In the genomic region with DNA sequence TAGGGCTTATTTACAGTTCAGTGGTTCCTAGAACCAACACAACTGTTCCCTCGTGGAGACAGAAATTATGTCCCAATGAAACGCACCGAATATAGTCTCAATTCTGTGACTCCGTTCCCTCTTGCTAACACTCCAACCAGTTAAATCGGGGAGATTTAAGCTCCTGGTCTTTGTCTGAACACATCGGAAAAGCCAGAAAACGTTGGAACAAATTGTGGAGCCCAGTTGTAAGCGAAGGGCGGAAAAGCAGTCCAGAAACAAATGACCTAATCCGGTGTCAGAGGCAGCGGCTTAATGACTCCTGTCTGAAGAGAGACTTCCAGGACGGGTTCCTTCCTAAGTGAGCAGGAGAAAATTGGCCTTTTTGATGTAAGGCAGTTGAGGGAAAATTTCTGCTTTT, we compare ENCODE assay signal across 8 mouse cellular contexts.
A peak's percentile ranks its signal among the peaks of the same experiment; 100 is the strongest.
DNase-seq lines count a peak whose midpoint lies in the region; ATAC-seq lines count a peak whose summit lies in the region.

No protein-coding gene starts in this region.

- H3K36me3 ChIP-seq in forebrain, embryonic 14.5 days (ENCODE audit: control insufficient read depth, insufficient read depth, low read length), result no peaks in the 10 kb centered on the region
- no peaks in the 10 kb centered on the region for H3K36me3 ChIP-seq in midbrain, embryonic 10.5 days

- DNase-seq in embryo, embryonic 10.5 days (ENCODE audit: low spot score), result peak; percentile 68
- DNase-seq in forebrain, embryonic 14.5 days (ENCODE audit: low spot score), result peak; percentile 48
- peak; percentile 55 for DNase-seq in kidney, postnatal 14 days
- DNase-seq in midbrain, embryonic 10.5 days (ENCODE audit: low spot score), result peak; percentile 33
- no peak for DNase-seq in cerebellum, adult 18-20 months
- DNase-seq in spleen, adult 12 weeks (ENCODE audit: low spot score), result no peak
- no peak for DNase-seq in ovary, postnatal 10 days (ENCODE audit: low spot score)
- DNase-seq in left cerebral cortex, adult 9 months (ENCODE audit: low spot score in 2 of 2), result no peak

- no peaks in the 10 kb centered on the region for H3K4me1 ChIP-seq in forebrain, embryonic 14.5 days (ENCODE audit: control insufficient read depth, insufficient read depth, low read length)
- H3K4me1 ChIP-seq in midbrain, embryonic 10.5 days, result peaks cover 39% of the 10 kb centered on the region

- H3K27me3 ChIP-seq in forebrain, embryonic 14.5 days (replicated peaks; ENCODE audit: control insufficient read depth, insufficient read depth, low read length), result no peaks in the 10 kb centered on the region
- 0 out of 2 replicates have a peak, but pooled peaks cover 9% of the 10 kb centered on the region for H3K27me3 ChIP-seq in midbrain, embryonic 10.5 days (ENCODE audit: low read depth, poor library complexity, severe bottlenecking)

- H3K4me3 ChIP-seq in forebrain, embryonic 14.5 days (ENCODE audit: low read depth, low read length), result peak overlapping the region; percentile 21
- H3K4me3 ChIP-seq in midbrain, embryonic 10.5 days, result peak overlapping the region; percentile 45

- peaks cover 4% of the 10 kb centered on the region; the same call in 1 of the 2 replicates for H3K9me3 ChIP-seq in forebrain, embryonic 14.5 days (replicated peaks; ENCODE audit: control insufficient read depth, low read length)
- no peaks in the 10 kb centered on the region for H3K9me3 ChIP-seq in midbrain, embryonic 10.5 days (replicated peaks)

- no peak for ATAC-seq in forebrain, embryonic 14.5 days

- peak overlapping the region; percentile 49 for H3K4me2 ChIP-seq in forebrain, embryonic 14.5 days (ENCODE audit: low read length)

- 2% methylated on average over 12 of the region's 12 CpGs for WGBS in forebrain, embryonic 14.5 days
- WGBS in midbrain, embryonic 10.5 days, result 7% methylated on average over 12 of the region's 12 CpGs

- no peak overlapping the region for H3K27ac ChIP-seq in forebrain, embryonic 14.5 days (ENCODE audit: low read depth, low read length)
- H3K27ac ChIP-seq in midbrain, embryonic 10.5 days (replicated peaks), result peak overlapping the region; percentile 77

- peak overlapping the region; percentile 40; the same call in 1 of the 2 replicates for H3K9ac ChIP-seq in forebrain, embryonic 14.5 days (ENCODE audit: low read length)

Comparison
In these comparisons a context has a peak if more than half of its experiments do, and no peak if none do; other contexts are left out.
1. DNase-seq: peak in embryo, embryonic 10.5 days (single experiment), forebrain, embryonic 14.5 days (single experiment), kidney, postnatal 14 days (single experiment) and midbrain, embryonic 10.5 days (single experiment); none in cerebellum, adult 18-20 months (0 of 2), spleen, adult 12 weeks (single experiment), ovary, postnatal 10 days (single experiment) and left cerebral cortex, adult 9 months (0 of 2).